Mouse (Mus musculus) left cerebral cortex, postnatal 36 days (tissue): ENCODE results near the gene Zfp276. TPM values are rescaled to one million over a fixed set of nuclear protein-coding genes. Genes with fewer than 3 reads are reported as not detected.
"Not testable (repeated sequence)": the region's sequence is repeated elsewhere in the genome, so short reads cannot be mapped to it uniquely, and the experiment has no call there.

Experiments
- DNase-seq, 2 experiments: peaks; one replicate each; pipeline ENCODE4 v3.0.0; 2021 to 2022; ENCODE audit warnings: low spot score in 2 of 2, mixed read lengths in 1 of 2
- intact Hi-C: fragments of 180-260 bp; cut with DNase I; formaldehyde crosslinking; loops from one replicate; pipeline ENCODE4 v1.15.1; 2025
- total RNA-seq, 2 experiments: library from RNA; stranded (reverse); gene quantifications; 2 replicates each; pipeline ENCODE4 v1.2.3; 2021

The Zfp276 gene
- 10 to 100 TPM; 19.2 to 24.8 TPM for total RNA-seq

GRCm38 (mm10) chr8:123254099-123254885 lies at the start of gene Zfp276, which contains the start of gene Vps9d1:
Gene Zfp276 (plus strand): TSS chr8:123254195.
Gene Vps9d1 (minus strand): TSS chr8:123254348.
- peak; percentile 80 to 87 for DNase-seq
- intact Hi-C loops: no loop called here

GRCm38 (mm10) chr8:123211876-123212275 lies 42.1 kb upstream of the Zfp276 start:
- intact Hi-C loops: loop anchor here (10.0 kb wide), 1 partner anchor 317 kb away; no protein-coding TSS in a partner anchor
- no peak for DNase-seq

DNA sequence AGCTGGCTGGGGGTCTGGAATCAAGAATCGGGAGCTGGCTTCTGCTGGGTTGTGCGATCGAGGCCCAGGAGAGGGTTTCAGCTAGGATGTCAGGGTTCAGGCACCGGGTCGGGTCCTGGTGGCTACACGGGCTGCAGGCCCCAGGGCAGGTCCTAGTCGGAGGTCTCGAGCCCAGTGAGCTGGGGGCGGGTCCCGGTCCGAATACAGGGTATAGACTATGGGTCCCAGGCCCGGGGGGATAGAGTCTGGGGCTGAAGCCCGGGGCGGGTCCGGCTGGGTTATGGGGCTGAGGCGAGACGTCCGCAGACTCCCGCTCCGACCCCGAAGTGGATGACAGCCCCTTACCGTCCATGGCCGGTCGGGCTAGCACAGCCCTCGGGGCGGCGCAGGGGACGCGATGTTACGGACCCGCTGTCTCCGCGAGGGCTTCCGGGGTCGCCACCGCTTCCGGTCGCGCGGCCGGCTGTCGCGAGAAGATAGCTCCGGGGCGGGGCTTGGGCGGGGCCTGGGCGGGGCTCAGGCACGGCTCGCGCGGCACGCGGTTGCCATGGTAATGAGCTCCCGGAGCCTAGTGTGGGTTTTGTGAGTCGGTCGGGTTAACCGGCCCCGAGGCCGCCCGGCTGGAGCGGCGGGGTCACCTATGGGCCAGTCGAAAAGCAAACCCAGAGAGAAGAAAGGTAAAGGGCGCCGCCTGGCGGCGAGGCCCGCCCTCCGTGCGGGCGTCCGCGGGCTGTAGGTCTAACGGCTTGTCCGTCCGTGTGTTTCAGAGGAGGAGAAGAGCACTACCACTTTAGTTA lies 41.5 kb upstream of the Zfp276 start, which contains the start of the genes Chmp1a and Spata33:
Gene Chmp1a, minus strand, starts transcription at position 443 of the 797 bp plus-strand sequence.
Gene Spata33, plus strand, starts transcription at position 512 of the 797 bp plus-strand sequence.
- DNase-seq: peak; percentile 85 to 87
- intact Hi-C loops: loop anchor here (10.0 kb wide), 1 partner anchor 318 kb away; no protein-coding TSS in a partner anchor

- DNase-seq: no peak
- intact Hi-C loops: loop anchor here (10.0 kb wide), 1 partner anchor 318 kb away; no protein-coding TSS in a partner anchor
Observed at GRCm38 (mm10) chr8:123213118-123213772, 40.8 kb upstream of the Zfp276 start.

GRCm38 (mm10) chr8:123215430-123215829 lies 38.6 kb upstream of the Zfp276 start:
- DNase-seq: no peak
- intact Hi-C loops: loop anchor here (10.0 kb wide), 1 partner anchor 321 kb away; no protein-coding TSS in a partner anchor

DNA sequence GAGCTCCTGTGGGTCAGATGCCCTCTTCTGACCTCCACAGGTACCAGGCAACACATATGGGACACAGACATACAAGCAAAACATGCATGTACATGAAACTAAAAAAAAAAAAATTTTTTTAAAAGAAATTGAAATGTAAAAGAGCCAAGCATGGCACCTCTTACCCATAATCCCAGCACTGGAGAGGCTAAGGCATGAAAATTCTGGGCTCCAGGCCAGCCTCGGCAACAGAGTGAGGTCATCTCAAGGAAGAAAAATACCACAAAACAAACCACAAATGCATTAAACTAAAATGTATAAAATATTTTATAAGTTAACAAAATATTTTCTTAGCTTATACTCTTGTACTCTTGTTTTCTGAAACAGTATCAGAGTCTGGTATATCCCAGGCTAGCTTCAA lies 33.1 kb upstream of the Zfp276 start:
- intact Hi-C loops: no loop called here

DNA sequence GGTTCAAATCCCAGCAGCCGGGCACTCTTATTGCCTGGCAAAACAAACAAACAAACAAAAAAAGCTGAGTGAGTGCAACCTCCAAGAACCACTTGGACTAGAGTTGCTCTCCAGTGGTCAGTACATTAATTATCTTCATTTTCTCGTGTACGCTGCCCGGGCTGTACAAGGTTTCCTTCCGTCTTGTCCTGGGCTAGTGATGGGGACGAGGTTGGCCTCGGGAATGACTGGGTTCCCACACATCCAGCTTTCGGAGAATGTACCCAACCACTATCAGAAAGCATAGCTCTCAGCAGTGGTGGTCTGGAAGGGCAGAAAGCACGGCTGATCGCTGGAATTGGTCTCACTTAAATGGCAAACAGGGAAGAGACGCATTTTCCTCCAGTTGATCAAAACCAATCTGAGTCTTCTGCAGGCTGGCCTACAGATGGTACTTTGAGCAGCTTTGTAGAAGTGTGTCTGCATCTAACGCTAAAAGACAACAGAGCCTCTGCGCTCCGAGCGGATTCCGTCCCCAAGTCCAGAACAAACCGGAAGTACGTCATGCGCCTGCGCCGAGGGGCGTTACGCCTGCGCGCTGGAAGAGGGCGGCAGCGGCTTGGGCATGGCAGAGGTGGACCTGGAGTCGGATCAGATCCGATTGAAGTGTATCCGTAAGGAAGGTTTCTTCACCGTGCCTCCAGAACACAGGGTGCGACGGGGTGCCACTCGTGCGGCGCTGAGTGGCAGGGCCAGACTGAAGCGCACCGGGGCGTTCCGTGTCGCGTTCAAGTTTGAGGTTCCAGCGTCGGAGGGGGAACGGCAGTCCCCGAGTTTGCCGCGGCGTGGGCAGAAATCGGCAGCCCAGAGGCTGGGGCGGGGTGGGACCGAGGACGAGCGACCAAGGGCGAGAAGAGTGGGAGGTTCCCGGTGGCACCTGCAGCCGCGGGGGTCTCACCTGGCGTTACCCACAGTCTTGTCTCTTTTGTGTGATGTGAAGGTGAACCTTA lies 29.4 kb upstream of the Zfp276 start, which contains the start of gene Cdk10:
Gene Cdk10, plus strand, starts transcription at position 565 of the 989 bp plus-strand sequence.
- peak; percentile 94 to 96 for DNase-seq
- intact Hi-C loops: no loop called here

More for the DNA sequence above, 33.1 kb upstream of the Zfp276 start:
- DNase-seq: no peak

DNA sequence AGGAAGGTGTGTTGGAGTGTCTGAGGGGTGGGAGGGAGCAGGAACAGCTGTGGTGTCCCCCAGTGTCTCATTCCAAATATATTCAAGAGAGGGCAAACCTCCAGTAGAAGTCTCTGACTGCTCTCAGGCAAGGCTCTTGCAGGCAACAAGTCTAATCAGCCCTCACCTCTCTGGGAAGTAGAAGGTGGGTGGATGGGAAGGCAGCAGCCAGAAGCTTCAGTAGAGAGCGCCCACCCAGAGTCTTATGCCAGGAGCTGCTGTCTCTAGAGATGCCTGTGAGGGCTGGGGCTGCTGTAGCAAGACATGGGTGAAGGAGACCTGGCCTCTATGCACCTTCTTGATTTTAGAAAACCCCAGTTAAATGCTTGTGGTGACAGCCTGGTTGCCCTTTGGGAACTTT lies 25.6 kb upstream of the Zfp276 start:
- intact Hi-C loops: no loop called here
- DNase-seq: peak in 1 of 2 experiments; percentile 35

DNA sequence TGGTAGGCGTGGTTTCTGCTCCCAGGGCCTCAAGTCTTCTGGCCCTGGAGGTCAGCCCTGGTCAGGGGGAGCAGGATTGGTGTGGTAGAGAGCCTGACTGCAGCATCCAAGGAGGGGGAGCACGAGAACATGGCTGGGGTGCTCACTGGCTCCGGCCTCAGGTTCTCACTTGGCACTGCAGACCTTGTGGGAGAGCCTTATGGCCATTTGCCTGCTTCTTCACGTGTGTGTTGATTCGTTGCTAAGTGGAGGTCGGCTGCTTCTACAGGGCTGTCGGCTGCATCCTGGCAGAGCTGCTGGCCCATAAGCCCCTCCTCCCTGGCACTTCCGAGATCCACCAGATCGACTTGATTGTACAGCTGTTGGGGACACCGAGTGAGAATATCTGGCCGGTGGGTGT lies 23.7 kb upstream of the Zfp276 start:
- intact Hi-C loops, DNase-seq: not testable (repeated sequence)

DNA sequence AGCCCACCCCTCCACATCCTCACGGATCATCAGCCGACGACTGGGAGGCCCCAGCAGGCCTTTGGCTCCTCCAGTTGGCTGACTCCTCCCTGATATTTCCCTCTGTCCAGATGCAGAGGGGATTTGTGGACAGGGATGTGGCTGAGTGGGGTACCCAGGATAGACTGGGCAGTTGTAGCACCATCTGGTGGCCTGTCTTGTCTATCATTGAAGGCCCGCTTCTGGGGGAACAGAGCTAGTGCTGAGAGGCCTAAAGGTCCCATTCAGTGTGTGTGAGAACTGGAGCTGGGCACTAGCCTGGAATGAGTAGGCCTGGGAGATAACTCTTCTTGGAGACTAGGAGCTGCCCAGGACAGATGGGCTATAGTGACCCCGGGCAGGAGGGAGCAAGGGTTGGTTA lies 22.3 kb upstream of the Zfp276 start:
- DNase-seq: peak; percentile 35 to 37
- intact Hi-C loops: no loop called here

- DNase-seq: peak; percentile 40 to 62
- intact Hi-C loops: no loop called here
Observed at GRCm38 (mm10) chr8:123232553-123232952, 21.4 kb upstream of the Zfp276 start.

DNA sequence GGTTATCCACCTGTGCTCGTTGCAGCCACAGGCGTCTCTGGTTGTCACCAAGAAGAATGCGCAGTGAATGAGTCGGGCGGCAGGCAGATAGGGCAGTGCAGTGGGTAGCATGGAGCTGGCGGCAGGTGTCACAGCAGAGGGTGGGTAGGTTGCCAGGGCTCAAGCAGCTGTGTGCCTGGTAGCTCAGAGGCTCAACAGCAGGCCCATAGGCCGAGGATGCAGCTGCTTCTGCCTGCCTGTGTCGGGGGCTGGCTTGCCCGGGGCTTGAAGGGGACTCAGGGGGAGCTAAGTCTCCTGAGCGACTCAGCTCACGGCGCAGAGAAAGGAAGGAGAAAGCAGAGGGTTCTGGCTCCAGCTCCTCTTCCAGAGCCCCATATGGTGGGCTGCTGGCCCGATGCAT lies 20.7 kb upstream of the Zfp276 start:
- DNase-seq: peak; percentile 39 to 48
- intact Hi-C loops: no loop called here

GRCm38 (mm10) chr8:123233760-123234159 lies 20.2 kb upstream of the Zfp276 start:
- peak; percentile 30 to 35 for DNase-seq
- intact Hi-C loops: no loop called here

GRCm38 (mm10) chr8:123234918-123235519 lies 19.0 kb upstream of the Zfp276 start:
- intact Hi-C loops: no loop called here
- peak; percentile 85 to 86 for DNase-seq

DNA sequence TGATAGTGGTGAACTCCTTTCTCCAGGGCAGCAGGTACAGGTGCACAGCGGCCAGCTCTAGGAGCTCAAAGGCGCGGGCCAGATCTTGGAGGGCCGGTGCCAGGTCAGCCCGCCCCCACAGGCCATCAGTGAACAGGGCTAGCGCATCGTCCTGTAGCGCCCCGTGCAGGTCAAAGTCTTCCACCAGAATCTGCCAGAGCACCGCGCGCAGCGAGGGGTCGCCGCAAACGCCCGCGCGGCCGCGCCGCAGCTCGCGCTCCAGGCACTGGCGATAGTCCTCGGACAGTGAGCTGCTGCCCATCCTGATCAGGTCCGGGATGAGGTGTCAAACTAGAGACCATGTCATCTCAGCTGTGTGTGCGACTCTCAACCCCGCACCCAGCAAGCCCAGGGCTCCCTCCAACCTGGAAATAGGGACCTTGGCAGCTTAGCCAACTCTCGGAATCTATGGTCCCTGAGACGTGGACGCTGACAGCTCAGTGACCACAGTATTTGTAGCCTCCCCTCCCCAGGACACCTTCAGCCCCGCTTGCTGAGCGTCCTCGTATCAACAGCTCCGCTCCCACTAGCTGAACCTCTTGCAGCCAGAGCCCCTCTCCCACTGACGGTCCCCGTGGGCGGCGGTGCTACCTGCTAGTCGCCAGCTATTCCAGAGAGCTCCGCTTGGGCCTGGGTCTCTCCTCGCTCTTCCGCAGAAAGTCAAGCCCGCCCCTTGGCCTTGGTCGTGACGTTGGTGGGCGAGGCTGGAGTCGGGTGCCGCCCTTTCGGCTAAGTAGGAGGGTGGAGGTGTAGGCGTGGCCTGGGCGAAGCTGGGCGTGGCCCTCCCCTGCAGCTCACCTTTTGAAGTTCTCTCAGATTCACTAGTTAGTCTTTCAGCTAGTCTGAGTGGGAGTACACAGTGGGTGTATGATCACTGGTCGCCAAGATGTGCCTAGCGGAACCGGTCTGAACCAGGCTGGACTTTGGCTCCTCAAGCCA lies 18.2 kb upstream of the Zfp276 start, which contains the start of gene Spata2l:
Gene Spata2l, minus strand, starts transcription at position 714 of the 978 bp plus-strand sequence.
- DNase-seq: peak; percentile 84 to 85
- intact Hi-C loops: no loop called here

- no peak for DNase-seq
- intact Hi-C loops: no loop called here
Observed at GRCm38 (mm10) chr8:123239398-123239797, 14.6 kb upstream of the Zfp276 start.
